Mouse (Mus musculus) spleen, postnatal 4 days (tissue): ENCODE measurements around the gene Ptprg.

Experiments
- DNase-seq, 2 experiments: peaks; one replicate each; pipeline ENCODE4 v3.0.0; 2022; ENCODE audit warnings: low spot score in 2 of 2

Gene Ptprg

DNA sequence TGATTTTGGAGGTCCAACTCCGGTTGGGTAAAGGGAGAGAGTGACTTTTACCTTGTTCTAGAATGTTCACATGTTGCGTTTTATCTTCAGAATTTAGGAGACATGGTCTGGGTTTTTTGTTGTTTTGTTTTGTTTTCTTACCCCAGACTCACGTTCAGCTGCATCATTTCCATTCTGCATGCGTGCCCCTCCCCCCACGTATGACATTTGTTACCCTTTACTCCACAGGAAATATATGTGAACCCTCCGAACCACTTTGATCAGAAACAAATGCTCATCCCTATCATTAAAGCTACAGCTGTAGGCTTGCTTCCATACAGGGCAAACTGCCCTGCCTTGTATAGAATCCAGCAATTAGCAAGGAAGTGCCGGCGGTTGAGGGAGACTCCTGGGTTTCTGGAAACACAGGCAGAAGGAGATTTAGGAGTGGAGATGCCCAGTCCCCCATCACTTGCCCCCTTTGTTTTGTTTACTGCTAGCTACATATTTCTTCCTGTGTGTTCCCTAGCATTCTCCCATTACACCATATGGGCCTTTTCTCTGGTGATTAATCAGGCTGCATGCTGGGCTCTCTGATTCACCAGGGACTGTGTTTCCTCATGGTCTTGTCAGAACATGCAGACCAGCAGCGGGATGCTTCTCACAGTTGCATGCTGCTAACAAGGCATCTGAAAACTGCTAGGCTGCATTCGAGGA, 130.2 kb downstream of the Ptprg start:
- no peak for DNase-seq

DNA sequence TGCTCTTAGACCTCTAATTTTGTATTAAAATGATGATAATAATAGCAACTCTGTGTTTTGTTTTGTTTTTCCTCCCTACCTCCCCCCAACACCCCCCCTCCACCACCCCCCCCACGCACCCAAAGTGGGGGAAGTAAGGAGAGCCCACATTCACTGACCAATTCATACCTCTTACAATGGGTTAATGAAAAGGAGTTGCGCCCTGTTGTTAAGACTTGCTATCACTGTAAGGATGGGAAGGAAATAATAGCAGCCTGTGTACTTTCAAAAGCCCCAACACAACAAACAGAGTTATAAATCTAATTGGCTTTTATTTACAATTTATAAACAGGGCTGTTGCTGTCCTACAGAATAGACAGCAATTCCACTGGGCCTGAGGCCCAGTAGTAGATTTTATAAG, 130.8 kb downstream of the Ptprg start:
- no peak for DNase-seq

DNA sequence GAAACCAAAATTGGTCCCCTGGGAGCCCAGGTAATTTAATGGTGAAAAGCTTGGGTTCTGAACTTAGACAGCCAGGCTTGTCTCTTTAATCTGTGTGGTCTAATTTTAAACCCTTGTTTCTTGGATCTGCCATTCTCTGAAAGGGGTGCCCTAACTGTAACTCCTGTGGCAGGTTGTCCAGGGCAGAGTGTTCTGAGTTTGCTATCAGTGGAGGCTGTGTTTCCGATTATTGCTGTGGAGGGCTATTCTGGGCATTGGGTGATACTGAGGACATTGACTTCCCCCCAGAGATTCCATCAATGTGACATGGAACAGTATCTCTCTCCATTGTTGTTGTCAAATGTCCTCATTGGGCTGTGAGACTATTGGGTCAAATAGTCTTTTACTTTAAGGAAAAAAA, 134.2 kb downstream of the Ptprg start:
- no peak for DNase-seq

DNA sequence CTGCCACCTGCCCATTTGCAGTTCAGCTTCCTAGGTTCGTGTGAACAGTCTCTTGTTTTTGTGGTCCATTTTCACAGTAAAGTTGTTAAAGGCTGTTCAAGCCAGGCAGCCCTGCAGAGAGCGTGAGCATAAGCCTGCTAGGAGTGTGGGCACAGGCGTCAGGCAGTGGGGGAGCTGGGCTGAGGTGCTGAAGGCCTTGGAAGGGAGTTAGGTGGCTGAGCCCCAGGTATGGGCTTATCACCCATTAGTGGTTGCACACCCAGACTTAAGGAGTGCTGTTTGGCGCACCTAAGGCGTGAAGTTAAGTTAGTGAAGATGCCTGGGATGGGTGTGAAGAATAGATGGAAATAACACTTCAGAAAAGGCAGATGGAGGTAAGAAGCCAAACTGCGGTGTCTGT, 134.8 kb downstream of the Ptprg start:
- DNase-seq = no peak

DNA sequence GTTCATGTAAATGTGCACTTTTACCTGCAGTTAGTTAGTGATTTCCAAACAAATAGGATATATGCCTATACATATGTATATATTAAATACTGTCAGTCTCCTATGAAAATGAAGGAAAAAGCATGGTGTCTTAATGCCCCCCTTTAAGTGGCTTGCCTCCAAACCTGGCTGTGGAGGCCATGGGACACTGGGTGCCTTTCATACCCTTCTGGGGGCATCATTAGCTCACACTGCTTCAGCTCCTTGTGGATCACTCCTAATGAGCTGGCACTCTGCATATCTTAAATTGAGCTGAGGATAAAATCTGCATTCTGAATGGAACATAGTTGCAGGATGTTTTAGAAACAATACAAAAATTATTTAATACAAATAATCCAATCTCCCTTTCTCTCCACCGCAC, 136.7 kb downstream of the Ptprg start:
- DNase-seq = no peak

DNA sequence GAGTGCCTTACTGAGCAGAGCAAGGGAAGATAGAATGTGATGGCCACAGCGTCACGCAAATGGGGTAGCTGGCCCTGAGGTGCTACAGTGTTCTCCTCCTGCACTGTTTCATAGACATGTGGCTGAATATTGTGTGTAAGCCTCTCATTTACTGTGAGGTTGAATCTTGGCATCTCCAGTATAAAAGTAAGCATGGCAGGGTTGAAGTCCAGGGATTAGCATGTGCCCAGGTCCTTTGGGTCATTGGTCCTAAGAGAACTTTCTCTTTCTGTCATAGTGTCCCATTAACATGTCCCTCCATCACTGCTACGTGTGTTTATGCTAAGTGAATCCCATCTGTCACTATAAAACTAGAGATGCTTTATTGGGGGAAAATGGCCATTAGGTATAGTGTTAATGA, 138.2 kb downstream of the Ptprg start:
- DNase-seq = no peak

DNA sequence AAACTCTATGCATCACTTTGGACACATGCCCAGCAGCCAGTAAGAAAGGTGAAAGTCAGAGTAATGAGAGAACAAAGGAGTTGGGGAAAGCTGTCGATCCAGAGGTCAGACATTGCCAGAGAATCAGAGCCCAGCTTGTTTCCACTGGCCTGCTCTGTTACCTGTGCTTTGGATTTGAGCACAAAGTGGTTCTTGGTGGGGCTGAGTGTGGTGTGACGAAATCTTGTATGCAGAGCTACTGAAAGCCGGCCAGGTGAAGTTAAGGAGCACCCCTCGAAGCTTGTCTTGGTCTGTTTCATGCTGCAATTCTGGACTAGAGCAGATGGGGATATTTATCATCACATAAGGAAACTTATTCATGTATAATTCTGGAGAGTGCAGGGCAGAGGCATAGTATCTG, 145.5 kb downstream of the Ptprg start:
- no peak for DNase-seq

DNA sequence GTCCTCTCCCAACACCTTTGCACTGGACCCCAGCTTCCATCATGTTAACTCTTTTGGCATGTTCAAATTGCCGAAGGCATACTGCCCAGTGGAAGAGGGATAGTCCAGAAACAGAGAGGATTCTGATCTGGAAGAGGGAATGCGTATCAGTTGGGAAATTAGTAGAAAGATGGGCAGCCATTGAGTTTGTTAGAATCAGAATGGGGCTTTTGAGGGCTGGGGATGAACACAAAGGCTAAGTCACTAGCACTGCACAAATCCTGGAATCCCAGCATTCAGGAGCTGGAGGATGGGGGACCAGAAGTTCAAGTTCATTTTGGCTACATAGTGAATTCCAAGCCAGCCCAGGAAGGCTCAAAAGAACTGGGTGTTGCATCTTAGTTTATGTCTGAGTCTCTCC, 146.3 kb downstream of the Ptprg start:
- no peak for DNase-seq

DNA sequence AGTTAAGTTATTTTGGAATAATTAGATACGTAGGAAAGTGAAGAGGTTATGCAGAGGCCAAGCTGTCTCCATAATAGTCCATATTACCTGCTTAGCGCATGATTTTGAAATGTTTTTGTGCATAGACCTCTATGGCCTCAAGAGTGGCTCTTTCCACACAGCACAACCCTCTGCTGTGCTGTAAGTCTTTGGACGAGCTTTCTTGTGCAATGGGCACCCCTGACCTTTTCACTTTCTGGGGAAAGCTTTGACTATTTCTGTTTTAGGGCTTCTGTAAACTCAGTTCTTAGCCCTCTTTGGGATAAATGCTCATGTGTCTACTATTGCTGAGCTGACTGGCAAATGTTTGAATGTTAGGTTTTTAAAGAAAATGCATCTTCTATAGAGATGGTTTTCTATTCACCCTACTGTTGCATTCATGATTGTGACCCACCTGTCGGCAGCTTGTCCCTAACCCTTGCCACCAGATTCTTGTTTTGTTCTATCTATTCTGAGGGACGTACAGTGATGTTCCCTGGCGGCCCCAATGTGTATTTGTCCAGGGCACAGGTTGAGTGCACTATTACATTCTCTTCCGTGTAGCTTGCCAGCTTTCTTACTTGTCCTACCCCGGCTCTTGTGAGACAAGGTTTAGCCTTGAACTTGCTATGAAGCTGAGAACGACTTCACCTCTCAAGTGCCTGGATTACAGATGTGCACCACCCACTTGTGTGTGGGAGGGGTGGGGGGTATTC, 148.4 kb downstream of the Ptprg start:
- DNase-seq = no peak

DNA sequence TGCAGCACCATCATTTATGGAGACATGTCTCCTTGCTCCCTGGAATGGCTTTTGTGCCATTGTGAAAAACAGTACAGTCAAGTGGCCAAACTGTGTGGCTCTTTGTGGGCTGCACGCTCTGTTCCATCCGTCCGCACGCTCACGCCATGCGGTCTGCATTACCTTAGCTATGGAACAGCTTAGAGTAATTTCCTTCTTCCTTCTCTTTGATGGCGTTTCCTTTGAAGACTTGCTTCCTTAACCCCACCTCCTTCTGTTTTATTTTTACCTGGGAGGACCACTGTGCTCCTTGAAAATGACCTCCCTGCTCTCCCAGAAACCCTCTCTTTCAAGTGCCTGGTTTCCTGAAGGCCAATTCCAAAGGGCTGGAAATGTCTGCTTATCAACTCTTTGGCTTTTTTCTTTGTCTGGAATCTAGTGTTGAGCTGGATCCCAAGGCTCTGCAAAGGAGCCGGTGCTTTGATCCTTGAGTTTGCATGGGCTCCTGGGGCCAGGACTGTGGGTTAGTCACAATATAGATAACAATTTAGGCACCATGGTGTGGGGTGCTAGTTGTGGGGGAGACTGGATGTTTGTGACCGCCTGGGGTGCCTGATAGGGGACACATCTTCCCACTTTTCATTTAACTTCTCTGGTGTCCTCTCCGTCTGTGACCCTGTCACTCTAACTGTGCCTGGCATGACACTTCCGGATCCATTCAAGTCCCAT, 149.6 kb downstream of the Ptprg start:
- no peak for DNase-seq

DNA sequence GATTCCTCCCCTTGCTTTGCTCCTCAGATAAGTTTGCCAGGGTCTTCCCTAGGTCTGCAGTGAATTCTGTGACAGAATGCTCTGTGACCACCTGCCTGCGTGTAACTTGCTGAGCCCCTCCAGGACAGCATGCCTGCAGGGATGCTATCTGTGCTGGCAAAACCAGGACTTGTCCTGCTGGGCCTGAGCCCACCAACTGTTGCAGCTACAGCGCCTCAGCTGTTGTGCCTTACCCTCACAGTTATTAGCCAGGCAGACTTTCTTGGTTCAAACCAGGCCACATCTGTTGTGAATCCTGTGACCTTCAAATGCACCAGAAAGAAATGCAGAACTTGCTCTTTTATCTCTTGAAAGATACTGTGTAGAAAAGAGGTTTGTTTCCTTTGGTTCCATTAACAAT, 151.5 kb downstream of the Ptprg start:
- no peak for DNase-seq

DNA sequence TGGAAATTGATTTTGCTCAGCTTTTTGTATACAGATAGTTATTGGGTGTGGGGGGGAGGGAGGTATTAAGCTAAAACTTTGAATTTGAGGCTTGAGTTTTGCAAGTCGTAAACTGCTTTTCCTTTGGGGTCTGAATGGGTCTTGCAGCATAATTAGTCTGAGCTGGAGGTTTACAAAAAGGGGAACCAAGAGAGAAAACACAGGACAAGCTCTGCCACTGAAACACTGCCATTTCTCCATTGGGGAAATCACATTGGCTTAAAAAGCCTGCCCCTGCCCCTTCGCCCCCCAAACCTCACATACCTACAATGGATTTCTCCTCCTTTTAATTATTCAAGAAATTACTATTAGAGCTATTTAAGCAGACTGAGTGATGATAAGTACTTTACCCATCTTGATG, 156.0 kb downstream of the Ptprg start:
- DNase-seq = no peak

DNA sequence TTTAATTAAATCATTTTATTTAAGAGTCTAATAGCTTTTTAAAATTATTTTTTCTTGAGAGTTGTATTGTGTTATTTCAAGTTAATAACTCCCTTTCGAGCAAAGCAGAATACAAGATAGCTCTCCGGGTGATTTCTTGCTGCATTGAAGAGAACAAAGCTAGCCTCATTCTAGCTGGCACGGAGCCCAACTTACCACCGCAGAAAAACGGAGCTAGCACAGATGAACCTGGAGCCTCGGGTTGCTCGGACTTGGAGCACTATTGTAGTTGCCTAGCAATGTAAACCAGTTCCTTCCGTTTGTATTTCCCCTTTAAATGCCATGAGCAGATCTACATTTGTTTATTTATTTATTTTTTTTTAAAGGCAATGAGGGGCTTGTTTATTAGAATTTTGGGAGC, 156.5 kb downstream of the Ptprg start:
- no peak for DNase-seq

DNA sequence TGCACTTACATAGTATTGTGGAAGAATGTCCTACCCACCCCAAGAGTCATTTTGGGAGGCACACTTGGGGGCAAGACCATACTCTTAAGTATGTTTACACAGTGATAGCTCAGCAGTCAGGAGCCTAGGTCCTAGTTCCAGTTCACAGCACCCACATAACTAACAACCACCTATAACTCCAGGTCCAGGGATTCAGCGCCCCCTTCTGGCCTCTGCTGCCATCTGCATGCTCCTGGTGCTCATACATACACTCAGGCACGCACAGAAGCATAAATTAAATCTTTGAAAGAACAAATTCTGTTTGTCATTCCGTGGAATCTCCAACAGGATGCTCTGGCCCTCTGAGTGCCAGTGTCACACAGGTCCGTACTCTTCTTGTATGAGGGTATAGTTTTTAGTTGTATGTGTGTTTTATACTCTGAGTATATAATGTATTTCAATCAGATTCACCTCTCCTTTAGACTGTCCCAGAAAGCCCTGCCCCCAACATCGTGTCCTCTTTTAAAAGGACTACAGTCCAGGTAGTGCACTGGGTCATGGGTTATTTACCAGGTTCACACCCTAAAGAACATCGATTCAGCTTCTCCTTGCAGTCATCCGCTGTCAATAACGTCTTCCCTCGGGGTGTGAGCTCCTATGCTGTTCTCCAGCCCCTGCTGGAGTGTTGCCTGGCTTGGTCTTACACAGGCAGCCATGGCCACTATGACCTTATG, 157.2 kb downstream of the Ptprg start:
- no peak for DNase-seq

DNA sequence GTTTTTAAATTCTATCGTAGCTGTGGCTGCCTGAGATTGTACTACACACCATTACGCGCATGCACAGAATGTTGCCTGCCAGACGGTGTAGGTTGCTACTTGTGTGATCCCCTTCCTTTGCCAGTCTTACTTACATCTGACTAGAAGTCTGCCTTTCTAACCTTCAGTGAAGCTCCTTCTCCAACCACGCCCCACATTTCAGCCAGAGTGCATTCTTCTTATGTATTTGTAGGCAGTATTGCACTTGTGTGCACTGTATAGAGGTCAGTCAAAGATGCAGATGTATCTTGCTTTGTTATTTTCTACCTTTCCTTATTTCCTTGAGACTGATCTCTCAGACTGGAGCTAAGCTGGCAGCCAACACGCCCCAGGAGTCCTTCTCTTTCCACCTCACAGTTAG, 158.8 kb downstream of the Ptprg start:
- no peak for DNase-seq

DNA sequence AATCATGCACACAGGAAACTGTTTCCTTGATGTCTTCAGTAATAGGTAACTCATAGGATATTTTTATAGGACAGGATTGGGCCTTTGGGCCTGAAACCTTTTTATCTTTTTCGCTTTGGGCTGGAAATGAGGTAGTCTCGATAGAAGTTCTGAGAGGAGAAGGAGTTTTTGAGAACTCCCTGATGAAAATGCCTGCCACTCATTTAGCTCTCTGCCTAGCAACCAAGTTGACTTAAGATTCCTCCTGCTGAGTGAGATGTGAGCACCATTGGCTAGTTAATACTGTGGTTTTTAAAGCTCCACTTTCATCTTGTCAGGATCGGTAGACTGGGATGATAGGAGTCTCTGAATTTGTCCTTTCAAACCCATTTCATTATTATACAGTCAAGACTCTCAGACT, 162.9 kb downstream of the Ptprg start:
- no peak for DNase-seq

DNA sequence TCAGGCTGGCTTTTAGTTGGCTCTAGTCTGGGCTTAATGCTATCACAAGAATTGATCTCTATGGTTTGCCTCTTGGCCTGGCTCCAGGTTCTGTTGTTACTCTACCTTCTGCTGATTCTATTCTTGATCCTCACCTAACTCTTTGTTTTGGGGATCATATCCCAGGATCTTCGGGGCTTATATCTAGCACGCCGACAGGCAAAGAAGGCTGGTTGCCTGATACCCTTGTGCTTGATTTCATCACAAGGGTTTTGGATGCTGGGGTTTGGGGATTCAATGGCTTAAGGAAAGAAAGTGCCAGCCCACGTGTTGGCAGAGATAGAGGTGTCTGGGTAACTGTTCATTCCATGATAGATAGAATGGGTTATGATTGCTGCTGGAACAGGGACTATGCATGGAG, 164.9 kb downstream of the Ptprg start:
- DNase-seq = no peak

DNA sequence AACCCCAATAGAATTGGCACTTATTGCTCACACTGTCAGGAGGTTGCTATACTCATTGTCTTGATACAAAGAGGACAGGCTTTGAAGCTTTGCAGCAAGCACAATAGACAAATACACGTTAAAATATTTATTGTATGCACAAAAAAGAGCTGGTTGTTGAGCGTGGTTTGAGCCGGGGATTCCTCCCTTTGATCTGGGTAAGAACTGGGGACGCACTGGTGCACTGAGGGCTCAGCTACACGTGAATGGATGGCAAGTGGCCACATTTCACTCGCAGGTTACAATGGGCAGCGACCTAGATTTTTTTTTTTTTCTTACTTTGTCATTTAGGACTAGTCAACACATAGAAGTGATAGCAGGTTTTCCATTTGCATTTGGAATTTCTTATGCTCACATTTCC, 165.9 kb downstream of the Ptprg start:
- no peak for DNase-seq

DNA sequence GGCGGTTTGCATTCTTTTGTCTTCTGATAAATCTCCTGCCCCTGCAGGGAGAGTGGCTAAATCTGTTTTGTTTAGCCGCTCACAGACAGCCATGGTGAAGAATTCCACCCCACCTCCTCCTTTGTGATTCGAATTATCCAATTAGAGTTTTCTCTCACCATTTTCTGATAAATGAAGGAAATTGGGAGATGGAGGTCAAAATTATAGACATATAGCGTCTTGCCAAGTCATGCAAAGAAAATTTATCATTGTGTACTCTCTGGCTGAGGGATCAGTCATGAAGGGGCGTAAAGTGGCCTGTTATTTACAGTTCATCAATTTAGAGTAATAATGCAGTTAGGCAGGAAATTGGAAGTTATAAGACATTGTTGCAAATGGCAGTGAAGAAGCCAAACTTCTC, 168.8 kb downstream of the Ptprg start:
- no peak for DNase-seq

DNA sequence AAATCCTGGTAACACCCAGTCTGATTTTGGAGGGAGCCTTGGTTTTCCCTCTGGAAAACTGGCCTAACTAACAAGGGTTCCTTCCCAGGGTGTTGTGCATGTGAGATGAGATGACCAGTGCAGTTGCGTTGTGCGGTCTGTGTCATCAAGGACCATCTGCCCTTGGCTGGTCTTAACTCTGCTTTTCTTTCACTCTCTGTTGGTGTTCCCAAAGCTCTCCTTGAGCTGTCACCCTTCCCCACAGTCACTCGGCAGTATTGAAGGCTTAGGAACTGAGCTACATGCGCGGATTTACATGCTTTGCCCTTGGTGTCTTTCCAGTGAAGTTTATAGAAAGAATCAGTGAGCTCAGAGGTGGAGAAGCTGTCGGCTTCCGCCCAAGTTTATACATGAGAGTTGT, 170.5 kb downstream of the Ptprg start:
- DNase-seq = no peak

DNA sequence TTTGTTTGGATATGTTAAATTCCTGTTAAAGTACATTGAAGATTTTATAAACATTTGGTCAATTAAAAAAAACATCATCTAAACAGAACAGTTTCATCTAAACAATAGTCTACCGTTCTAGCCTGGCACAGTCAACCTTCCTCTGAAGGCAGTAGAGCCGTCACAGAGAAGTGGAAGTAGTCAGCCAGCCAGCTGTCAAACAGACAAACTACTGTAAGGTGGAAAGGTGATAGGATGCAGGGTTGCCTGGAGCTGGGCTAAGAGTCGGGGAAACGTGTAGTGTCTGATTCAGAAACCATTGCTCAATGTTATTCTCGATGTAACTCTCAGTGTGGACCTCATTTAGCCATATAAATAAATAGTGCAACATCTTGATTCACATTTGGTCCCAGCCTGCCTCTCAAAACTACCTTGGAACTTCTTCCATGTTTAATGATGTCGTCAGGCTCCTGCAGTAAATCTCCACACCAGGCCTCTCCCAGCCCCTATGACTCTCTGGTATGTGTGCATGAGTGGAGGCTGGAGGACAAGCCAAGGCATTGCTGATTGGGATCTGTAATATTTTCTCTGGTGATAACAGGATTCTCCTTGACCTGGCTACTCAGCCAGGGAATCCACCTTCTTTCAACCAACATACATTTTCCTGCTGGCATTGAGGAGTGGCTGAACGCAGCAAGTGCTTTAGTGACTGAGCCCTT, 178.0 kb downstream of the Ptprg start:
- no peak for DNase-seq

DNA sequence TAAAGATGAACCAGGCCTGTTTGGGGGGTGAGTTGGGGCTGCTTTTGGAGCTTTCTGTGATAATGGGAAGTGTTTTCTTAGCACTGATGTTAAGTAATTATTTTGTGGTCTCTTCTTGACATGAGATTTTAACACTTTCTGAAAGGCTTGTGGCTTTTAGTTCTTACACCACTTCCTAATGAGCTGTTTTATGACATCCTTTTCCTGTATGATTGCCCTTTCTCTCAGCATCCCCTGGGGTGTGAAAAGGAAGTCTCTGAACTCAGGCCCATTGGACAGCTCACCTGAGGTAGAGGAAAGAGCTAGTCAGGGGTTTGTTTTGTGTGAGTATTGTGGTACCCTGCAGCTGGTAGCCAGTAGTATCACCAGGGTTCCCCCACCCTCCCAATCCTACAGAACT, 179.0 kb downstream of the Ptprg start:
- no peak for DNase-seq
